Mouse (Mus musculus): ENCODE data around the gene Pde6b.

Pde6b gene

GRCm38 (mm10) chr5:108388201-108388600 lies at the start of gene Pde6b:
Gene Pde6b, plus strand, starts transcription at chr5:108388391.
- DNase-seq (ENCODE audit: low spot score), result no peak

GRCm38 (mm10) chr5:108343680-108344170 lies 44.5 kb upstream of the Pde6b start:
- DNase-seq (ENCODE audit: low spot score), result no peak

- DNase-seq (ENCODE audit: low spot score), result no peak
Measured at GRCm38 (mm10) chr5:108345313-108346071, 42.7 kb upstream of the Pde6b start.

DNA sequence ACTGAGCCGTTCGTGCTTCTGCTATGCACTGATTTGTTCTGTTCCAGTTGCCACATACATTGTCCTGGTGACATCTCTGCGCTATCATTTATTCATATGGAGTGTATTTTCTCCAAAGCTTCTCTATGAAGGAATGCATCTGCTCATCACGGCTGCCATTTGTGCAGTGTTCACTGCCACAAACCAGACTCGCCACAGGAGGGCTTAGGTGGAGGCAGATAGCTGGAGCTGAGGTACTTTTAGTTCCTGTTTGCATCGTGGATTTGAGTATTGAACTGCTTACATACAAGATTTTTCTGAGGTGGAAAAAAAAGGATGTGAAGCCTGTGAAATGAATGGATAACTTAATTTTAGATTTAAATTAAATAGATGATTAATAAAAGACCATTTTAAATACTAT lies 40.3 kb upstream of the Pde6b start:
- DNase-seq (ENCODE audit: low spot score), result no peak

DNA sequence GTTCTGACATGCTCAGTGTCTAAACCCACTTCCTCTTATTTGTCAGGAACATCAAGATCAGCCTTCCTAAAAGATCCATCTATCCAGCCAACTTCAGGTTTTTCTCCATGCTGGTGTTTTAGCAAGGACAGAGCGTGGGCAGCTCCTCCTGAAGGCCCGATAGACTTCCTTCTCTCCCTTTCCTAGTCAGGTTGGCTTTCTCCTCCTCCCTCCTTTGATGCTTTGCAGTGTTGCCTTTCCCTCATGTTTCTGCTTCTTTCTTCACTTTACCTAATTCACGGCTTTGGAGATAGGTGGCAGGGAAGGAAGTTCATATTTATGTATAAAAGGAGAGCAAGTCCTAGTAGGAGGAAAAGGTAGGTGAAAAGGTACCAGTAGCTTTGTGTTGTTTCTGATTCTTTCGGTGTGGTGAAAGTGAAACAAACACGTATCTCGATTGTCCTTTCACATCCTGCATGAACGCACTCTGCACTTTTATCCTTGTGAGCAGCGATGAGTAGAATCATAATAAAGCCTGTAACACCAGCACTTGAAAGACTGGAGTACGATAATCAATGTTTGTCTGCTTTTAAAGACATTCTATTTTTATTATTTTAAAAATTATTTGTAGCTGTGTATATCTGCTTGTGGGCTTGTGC lies 38.6 kb upstream of the Pde6b start:
- DNase-seq (ENCODE audit: low spot score), result no peak

GRCm38 (mm10) chr5:108354056-108354455 lies 34.1 kb upstream of the Pde6b start:
- DNase-seq (ENCODE audit: low spot score), result no peak

GRCm38 (mm10) chr5:108357862-108358261 lies 30.3 kb upstream of the Pde6b start:
- DNase-seq (ENCODE audit: low spot score), result no peak

DNA sequence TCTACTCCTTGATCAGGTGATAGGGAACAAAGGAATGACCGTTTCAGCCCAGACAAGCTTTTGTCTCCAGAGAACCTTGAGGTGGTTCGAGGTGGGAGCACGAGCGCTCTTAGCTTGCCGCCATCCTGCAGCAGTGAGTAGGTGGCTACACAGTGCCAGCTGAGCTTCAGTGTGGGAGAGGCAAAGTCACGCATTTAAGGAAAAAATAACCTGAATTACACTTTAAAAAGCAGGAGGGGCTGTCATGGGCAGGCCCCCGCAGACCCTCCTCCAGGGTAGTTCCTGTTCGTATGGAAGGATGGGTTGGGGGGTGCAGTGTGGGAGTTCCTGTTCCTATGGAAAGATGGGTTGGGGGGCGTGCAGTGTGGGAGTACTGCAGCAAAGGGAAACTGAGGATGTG lies 28.7 kb upstream of the Pde6b start:
- DNase-seq (ENCODE audit: low spot score), result no peak

DNA sequence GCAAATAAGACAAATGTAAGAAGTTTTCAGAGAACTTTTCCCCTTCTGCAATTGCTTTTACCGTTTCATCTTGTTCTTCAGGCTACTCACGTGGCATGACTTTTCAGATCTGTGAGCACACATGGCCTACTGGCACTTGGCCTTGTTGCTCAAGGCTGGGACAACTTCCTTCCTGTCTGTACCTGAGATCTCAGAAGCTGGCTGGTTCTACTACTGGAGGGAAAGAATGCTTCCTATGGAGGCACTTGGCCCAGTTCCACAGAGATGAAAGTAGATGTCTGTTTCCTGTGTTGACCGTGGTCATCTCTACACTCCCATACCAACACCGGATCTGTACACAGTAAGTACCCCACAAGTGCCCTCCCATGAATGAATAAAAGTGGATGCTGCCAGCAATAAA lies 28.0 kb upstream of the Pde6b start:
- DNase-seq (ENCODE audit: low spot score), result no peak

DNA sequence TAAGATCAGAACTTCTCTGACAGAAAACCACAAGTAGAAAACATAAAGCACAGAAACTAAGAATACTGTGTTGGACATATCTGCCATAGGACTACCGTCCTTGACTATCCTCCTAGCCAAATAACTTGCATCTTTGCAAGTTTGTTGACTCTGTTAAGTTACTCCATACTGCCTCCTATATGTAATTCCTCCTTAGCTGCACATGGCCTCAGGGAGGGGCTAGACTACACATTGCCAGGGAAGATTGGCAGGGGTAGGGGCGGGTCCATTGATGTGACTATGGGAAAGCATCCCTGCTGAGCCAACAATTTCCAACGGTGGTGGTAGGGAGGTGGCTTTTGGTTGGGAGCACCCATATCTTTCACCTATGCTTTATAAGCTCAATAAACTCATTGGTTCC lies 25.9 kb upstream of the Pde6b start:
- DNase-seq (ENCODE audit: low spot score), result no peak

DNA sequence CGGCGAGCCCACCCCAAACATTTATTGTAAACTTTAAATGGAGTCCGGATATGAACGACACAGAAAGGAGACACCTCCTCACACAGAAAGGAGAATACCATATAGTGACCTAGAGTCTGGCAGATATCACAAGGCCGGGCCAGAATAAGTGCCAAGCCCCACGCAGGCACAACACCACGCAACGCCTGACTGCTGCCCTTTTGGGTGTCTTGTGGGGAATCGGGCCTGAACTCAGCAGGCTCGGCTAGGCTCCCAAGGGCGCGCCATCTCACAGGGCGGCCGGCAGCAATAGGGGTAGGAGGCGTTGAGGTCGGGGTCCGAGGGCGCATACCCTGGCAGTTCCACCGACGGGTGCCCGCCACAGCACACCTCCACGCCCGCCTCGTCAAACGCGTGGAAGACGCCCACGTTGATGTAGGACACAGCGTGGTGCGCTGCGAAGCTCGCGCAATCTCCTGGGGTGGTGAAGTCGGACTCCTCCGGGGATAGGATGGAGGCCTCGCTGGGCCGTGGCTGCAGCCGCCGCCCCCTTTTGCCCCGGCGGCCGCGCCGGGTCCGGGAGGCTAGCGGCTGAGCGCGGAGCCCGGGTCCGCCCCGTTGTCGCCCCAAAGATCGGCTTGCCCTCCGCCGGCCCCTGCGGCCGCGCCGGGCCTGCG lies 21.7 kb upstream of the Pde6b start:
- DNase-seq (ENCODE audit: low spot score), result peak; percentile 4

- peak; percentile 45 for DNase-seq (ENCODE audit: low spot score)
Measured at GRCm38 (mm10) chr5:108366984-108367841, 21.0 kb upstream of the Pde6b start.

GRCm38 (mm10) chr5:108367871-108368332 lies 20.3 kb upstream of the Pde6b start, which contains the start of gene Gm42517:
Gene Gm42517, minus strand, starts transcription at chr5:108367922.
- DNase-seq (ENCODE audit: low spot score), result no peak

- DNase-seq (ENCODE audit: low spot score), result no peak
Measured at GRCm38 (mm10) chr5:108368446-108368845, 19.7 kb upstream of the Pde6b start.

- DNase-seq (ENCODE audit: low spot score), result peak; percentile 27
Measured at GRCm38 (mm10) chr5:108368851-108369621, 19.2 kb upstream of the Pde6b start.

DNA sequence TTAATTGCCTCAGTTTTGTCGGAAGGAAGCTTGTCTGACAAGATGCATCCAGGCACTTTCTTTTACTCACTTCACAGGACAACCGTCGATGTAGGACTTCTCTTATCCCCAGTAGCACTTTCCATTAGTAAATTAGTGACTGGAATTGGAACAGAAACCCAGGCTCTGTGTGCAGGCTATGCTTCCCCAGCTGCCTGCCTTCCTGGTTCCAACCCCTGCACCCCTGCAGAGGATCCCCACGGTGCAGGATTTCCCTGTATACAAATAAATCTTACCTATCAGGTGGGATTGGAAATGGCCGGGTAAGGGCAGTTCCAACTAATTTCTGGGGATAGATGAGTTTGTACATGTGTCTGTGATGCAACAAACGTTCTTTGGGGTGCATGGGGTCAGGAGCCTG lies 18.2 kb upstream of the Pde6b start:
- DNase-seq (ENCODE audit: low spot score), result no peak

- no peak for DNase-seq (ENCODE audit: low spot score)
Measured at GRCm38 (mm10) chr5:108374079-108374478, 14.1 kb upstream of the Pde6b start.

DNA sequence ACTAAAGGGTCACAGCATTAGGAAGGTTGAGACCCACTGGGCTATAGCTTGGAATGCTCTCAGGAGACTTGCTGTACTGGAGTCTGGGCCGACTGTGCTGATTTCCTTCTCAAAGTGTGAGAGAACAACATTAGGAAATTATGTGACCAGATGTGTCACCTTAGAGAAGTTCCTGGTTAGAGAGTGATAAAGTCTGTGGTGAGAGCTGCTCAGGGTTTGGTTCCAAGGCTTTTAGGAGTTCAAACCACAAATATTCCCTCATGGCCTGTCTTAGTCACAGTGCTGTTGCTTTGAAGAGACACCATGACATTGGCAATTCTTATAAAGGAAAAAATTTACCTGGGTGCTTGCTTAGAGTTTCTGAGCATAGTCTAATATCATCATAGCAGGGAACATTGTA lies 12.1 kb upstream of the Pde6b start:
- no peak for DNase-seq (ENCODE audit: low spot score)

- no peak for DNase-seq (ENCODE audit: low spot score)
Measured at GRCm38 (mm10) chr5:108378346-108378745, 9.8 kb upstream of the Pde6b start.

- DNase-seq (ENCODE audit: low spot score), result no peak
Measured at GRCm38 (mm10) chr5:108385632-108386031, 2.6 kb upstream of the Pde6b start.

DNA sequence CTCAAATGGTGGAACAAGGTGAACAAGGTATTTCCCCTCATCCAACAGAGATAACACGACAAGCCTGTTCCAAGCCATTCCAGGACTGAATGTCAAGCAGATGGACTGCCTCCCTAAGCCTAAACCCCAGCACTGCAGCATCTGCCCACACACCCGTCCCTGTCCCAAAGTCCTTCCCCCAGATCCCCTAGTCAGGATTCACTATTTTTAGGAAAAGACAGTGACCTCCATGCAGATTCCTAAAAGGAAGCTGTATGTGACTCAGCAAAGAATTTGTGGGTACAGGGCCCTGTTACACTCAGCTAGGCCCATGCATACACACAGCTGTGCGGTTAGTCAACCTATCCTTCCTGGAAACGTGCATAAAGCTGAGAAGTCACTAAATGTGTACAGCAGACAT lies 1.7 kb upstream of the Pde6b start:
- no peak for DNase-seq (ENCODE audit: low spot score)
